Mouse (Mus musculus) spleen, adult 2 months (tissue): ENCODE results near the gene Kcnk3.

ENCODE experiments used
- CTCF ChIP-seq: fragments of 200-500 bp; IDR thresholded peaks from 2 replicates; pipeline ENCODE4 v1.5.1; 2011; ENCODE audit warnings: mild to moderate bottlenecking, inconsistent platforms; ENCODE audit not compliant: insufficient read depth, insufficient read length, insufficient replicate concordance; ENCODE audit errors: extremely low read depth
- POLR2A ChIP-seq: fragments of 200-500 bp; IDR thresholded peaks from 2 replicates; pipeline ENCODE4 v1.6.1; 2011; ENCODE audit warnings: low read depth, low read length, inconsistent platforms

DNA sequence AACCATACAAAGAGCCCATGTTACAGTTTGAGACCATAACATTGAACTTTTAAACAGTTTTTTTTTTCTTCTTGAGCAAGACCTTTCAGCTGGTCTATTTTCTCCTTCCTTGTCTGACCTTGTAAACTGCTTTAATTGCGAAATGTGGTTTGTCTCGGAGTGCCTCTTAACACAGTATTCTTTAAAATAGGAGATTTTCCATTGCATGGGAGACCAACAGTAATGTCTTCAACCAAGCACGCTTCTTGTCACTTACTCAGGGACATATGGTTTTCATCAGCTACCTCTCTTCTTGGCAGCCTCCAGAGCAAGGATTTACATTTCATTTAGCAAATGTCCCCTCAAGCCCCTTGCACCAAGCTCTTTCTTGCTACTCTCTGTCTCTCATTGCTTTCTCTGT lies 31.7 kb upstream of the Kcnk3 start:
- TF ChIP-seq CTCF (no peak), POLR2A (no peak)
